Mouse (Mus musculus) forebrain, embryonic 15.5 days (tissue): ENCODE results near the gene Gm11444. TPM values are rescaled to one million over a fixed set of nuclear protein-coding genes. Genes with fewer than 3 reads are reported as not detected.

Experiments
- ATAC-seq: fragments of 200-750 bp; cut with Nextera tagmentation; replicated peaks from 2 replicates; pipeline ENCODE4 v1.8.0; 2017; ENCODE audit warnings: mild to moderate bottlenecking, moderate TSS enrichment, moderate library complexity
- H3K27ac ChIP-seq: fragments of 300-500 bp; sonication (generic); replicated peaks from 2 replicates; pipeline ENCODE4 v1.5.1; 2015; ENCODE audit warnings: mild to moderate bottlenecking, inconsistent platforms
- H3K27me3 ChIP-seq: fragments of 300-500 bp; sonication (generic); 2 replicates; pipeline ENCODE4 v1.6.1; 2015; ENCODE audit warnings: inconsistent platforms
- H3K36me3 ChIP-seq: fragments of 300-500 bp; sonication (generic); 2 replicates; pipeline ENCODE4 v1.6.1; 2015; ENCODE audit warnings: mild to moderate bottlenecking, inconsistent platforms
- H3K4me1 ChIP-seq: fragments of 300-500 bp; sonication (generic); 2 replicates; pipeline ENCODE4 v1.6.1; 2015; ENCODE audit warnings: inconsistent platforms
- H3K4me2 ChIP-seq: fragments of 300-500 bp; sonication (generic); replicated peaks from 2 replicates; pipeline ENCODE4 v1.6.1; 2015; ENCODE audit warnings: mild to moderate bottlenecking, inconsistent platforms
- H3K4me3 ChIP-seq: fragments of 300-500 bp; sonication (generic); 2 replicates; pipeline ENCODE4 v1.5.1; 2015; ENCODE audit warnings: mild to moderate bottlenecking, inconsistent platforms
- H3K9ac ChIP-seq: fragments of 300-500 bp; sonication (generic); replicated peaks from 2 replicates; pipeline ENCODE4 v1.6.1; 2015; ENCODE audit warnings: mild to moderate bottlenecking, inconsistent platforms
- H3K9me3 ChIP-seq: fragments of 300-500 bp; sonication (generic); 2 replicates; pipeline ENCODE4 v1.6.1; 2016; ENCODE audit warnings: inconsistent platforms
- WGBS: fragments of 180-500 bp; shearing (Covaris S2); methylation state at CpG from one replicate; pipeline ENCODE4 v1.1.7; 2015; ENCODE audit warnings: mixed read lengths; 5-methylcytosine and 5-hydroxymethylcytosine counted together
- polyA plus RNA-seq: library from polyadenylated mRNA; unstranded; fragments of >200 nt; fragmentation: Nextera tagmentation; extraction: Ambion mirVana; gene quantifications from 2 replicates; pipeline ENCODE4 v1.2.1, GENCODE M21; 2015

The Gm11444 gene
- polyA plus RNA-seq, 1 experiment from 2014 or later, result not detected

GRCm38 (mm10) chr11:85816471-85816870, 33.7 kb downstream of the Gm11444 start:
- Histone ChIP-seq H3K27ac (no peak overlapping the region), H3K4me1 (no peaks in the 10 kb centered on the region), H3K4me2 (no peak overlapping the region), H3K4me3 (no peak overlapping the region), H3K9ac (no peak overlapping the region), H3K36me3 (no peaks in the 10 kb centered on the region), H3K27me3 (no peaks in the 10 kb centered on the region), H3K9me3 (no peaks in the 10 kb centered on the region)
- no peak for ATAC-seq
- WGBS, result 93% methylated on average over 5 of the region's 5 CpGs

- Histone ChIP-seq H3K4me3 (no peak overlapping the region), H3K27me3 (no peaks in the 10 kb centered on the region), H3K9ac (no peak overlapping the region), H3K36me3 (no peaks in the 10 kb centered on the region), H3K9me3 (no peaks in the 10 kb centered on the region), H3K4me2 (no peak overlapping the region), H3K4me1 (no peaks in the 10 kb centered on the region), H3K27ac (no peak overlapping the region)
- WGBS, result 35% methylated on average over 4 of the region's 4 CpGs
- no peak for ATAC-seq
Measured at GRCm38 (mm10) chr11:85814678-85815077, 35.5 kb downstream of the Gm11444 start.

GRCm38 (mm10) chr11:85812201-85812966, 37.7 kb downstream of the Gm11444 start:
- H3K4me1 ChIP-seq, result no peaks in the 10 kb centered on the region
- no peak overlapping the region for H3K4me2 ChIP-seq
- H3K9me3 ChIP-seq, result no peaks in the 10 kb centered on the region
- ATAC-seq, result no peak
- 84% methylated on average over 12 of the region's 12 CpGs for WGBS
- H3K4me3 ChIP-seq, result no peak overlapping the region
- no peak overlapping the region for H3K27ac ChIP-seq
- H3K36me3 ChIP-seq, result no peaks in the 10 kb centered on the region
- no peaks in the 10 kb centered on the region for H3K27me3 ChIP-seq
- H3K9ac ChIP-seq, result no peak overlapping the region

- H3K9ac ChIP-seq, result no peak overlapping the region
- no peak overlapping the region for H3K4me2 ChIP-seq
- no peak for ATAC-seq
- no peaks in the 10 kb centered on the region for H3K36me3 ChIP-seq
- H3K27me3 ChIP-seq, result no peaks in the 10 kb centered on the region
- no peak overlapping the region for H3K4me3 ChIP-seq
- H3K4me1 ChIP-seq, result no peaks in the 10 kb centered on the region
- WGBS, result 92% methylated on average over 5 of the region's 5 CpGs
- no peaks in the 10 kb centered on the region for H3K9me3 ChIP-seq
- no peak overlapping the region for H3K27ac ChIP-seq
Measured at GRCm38 (mm10) chr11:85811676-85812075, 38.5 kb downstream of the Gm11444 start.

- WGBS, result 81% methylated on average over 4 of the region's 4 CpGs
- H3K4me3 ChIP-seq, result no peak overlapping the region
- H3K9ac ChIP-seq, result no peak overlapping the region
- H3K4me1 ChIP-seq, result no peaks in the 10 kb centered on the region
- no peak overlapping the region for H3K4me2 ChIP-seq
- no peak for ATAC-seq
- no peak overlapping the region for H3K27ac ChIP-seq
- no peaks in the 10 kb centered on the region for H3K9me3 ChIP-seq
- H3K36me3 ChIP-seq, result no peaks in the 10 kb centered on the region
- no peaks in the 10 kb centered on the region for H3K27me3 ChIP-seq
Measured at GRCm38 (mm10) chr11:85811229-85811628, 38.9 kb downstream of the Gm11444 start.

GRCm38 (mm10) chr11:85807353-85807752, 42.8 kb downstream of the Gm11444 start:
- H3K27me3 ChIP-seq, result no peaks in the 10 kb centered on the region
- H3K27ac ChIP-seq, result no peak overlapping the region
- H3K9ac ChIP-seq, result no peak overlapping the region
- no peaks in the 10 kb centered on the region for H3K36me3 ChIP-seq
- H3K4me2 ChIP-seq, result no peak overlapping the region
- no peaks in the 10 kb centered on the region for H3K9me3 ChIP-seq
- no peaks in the 10 kb centered on the region for H3K4me1 ChIP-seq
- no peak for ATAC-seq
- H3K4me3 ChIP-seq, result no peak overlapping the region
- 86% methylated on average over 11 of the region's 11 CpGs for WGBS

- no peak for ATAC-seq
- 86% methylated on average over 1 of the region's 1 CpGs for WGBS
- Histone ChIP-seq H3K9me3 (no peaks in the 10 kb centered on the region), H3K4me3 (no peak overlapping the region), H3K4me1 (no peaks in the 10 kb centered on the region), H3K9ac (no peak overlapping the region), H3K27ac (no peak overlapping the region), H3K36me3 (no peaks in the 10 kb centered on the region), H3K4me2 (no peak overlapping the region), H3K27me3 (no peaks in the 10 kb centered on the region)
Measured at GRCm38 (mm10) chr11:85805779-85806178, 44.4 kb downstream of the Gm11444 start.

GRCm38 (mm10) chr11:85804048-85804447, 46.1 kb downstream of the Gm11444 start:
- WGBS, result 80% methylated on average over 5 of the region's 5 CpGs
- Histone ChIP-seq H3K36me3 (no peaks in the 10 kb centered on the region), H3K4me1 (no peaks in the 10 kb centered on the region), H3K9me3 (no peaks in the 10 kb centered on the region), H3K4me2 (no peak overlapping the region), H3K27ac (no peak overlapping the region), H3K4me3 (no peak overlapping the region), H3K9ac (no peak overlapping the region), H3K27me3 (no peaks in the 10 kb centered on the region)
- no peak for ATAC-seq

GRCm38 (mm10) chr11:85800380-85800779, 49.8 kb downstream of the Gm11444 start:
- no peaks in the 10 kb centered on the region for H3K4me1 ChIP-seq
- H3K4me3 ChIP-seq, result no peak overlapping the region
- ATAC-seq, result no peak
- WGBS, result 90% methylated on average over 11 of the region's 11 CpGs
- no peak overlapping the region for H3K9ac ChIP-seq
- H3K9me3 ChIP-seq, result no peaks in the 10 kb centered on the region
- no peak overlapping the region for H3K4me2 ChIP-seq
- H3K27me3 ChIP-seq, result no peaks in the 10 kb centered on the region
- no peaks in the 10 kb centered on the region for H3K36me3 ChIP-seq
- H3K27ac ChIP-seq, result no peak overlapping the region

- whole genome bisulfite sequencing, result 81% methylated on average over 19 of the region's 19 CpGs
- H3K4me1 ChIP-seq, result no peaks in the 10 kb centered on the region
- no peak for ATAC-seq
- H3K9me3 ChIP-seq, result no peaks in the 10 kb centered on the region
- no peak overlapping the region for H3K9ac ChIP-seq
- H3K36me3 ChIP-seq, result no peaks in the 10 kb centered on the region
- H3K27me3 ChIP-seq, result no peaks in the 10 kb centered on the region
- no peak overlapping the region for H3K4me3 ChIP-seq
- no peak overlapping the region for H3K4me2 ChIP-seq
- H3K27ac ChIP-seq, result no peak overlapping the region
Measured at GRCm38 (mm10) chr11:85799856-85800255, 50.3 kb downstream of the Gm11444 start.

GRCm38 (mm10) chr11:85799456-85799855, 50.7 kb downstream of the Gm11444 start:
- Histone ChIP-seq H3K27me3 (no peaks in the 10 kb centered on the region), H3K4me3 (no peak overlapping the region), H3K4me2 (no peak overlapping the region), H3K9me3 (no peaks in the 10 kb centered on the region), H3K4me1 (no peaks in the 10 kb centered on the region), H3K36me3 (no peaks in the 10 kb centered on the region), H3K9ac (no peak overlapping the region), H3K27ac (no peak overlapping the region)
- ATAC-seq, result no peak
- WGBS, result 87% methylated on average over 4 of the region's 4 CpGs
